Mouse (Mus musculus) heart, embryonic 16.5 days (tissue): ENCODE data around the gene Dtx2. TPM values are rescaled to one million over a fixed set of nuclear protein-coding genes. Genes with fewer than 3 reads are reported as not detected.

Experiments
- ATAC-seq: fragments of 200-750 bp; cut with Nextera tagmentation; replicated peaks from 2 replicates; pipeline ENCODE4 v1.8.0; 2017; ENCODE audit warnings: moderate number of reproducible peaks; ENCODE audit not compliant: insufficient read depth, low FRiP score; ENCODE audit errors: extremely low read depth
- H3K27ac ChIP-seq: fragments of 300-500 bp; sonication (generic); 2 replicates; pipeline ENCODE4 v1.5.1; 2014; ENCODE audit warnings: mild to moderate bottlenecking, low read length, control low read depth, moderate library complexity
- H3K27me3 ChIP-seq: fragments of 300-500 bp; sonication (generic); 2 replicates; pipeline ENCODE4 v1.6.1; 2014; ENCODE audit warnings: low read length, mixed read lengths; ENCODE audit not compliant: control insufficient read depth, insufficient read depth
- H3K36me3 ChIP-seq: fragments of 300-500 bp; sonication (generic); 2 replicates; pipeline ENCODE4 v1.6.1; 2014; ENCODE audit not compliant: control insufficient read depth, insufficient read depth
- H3K4me1 ChIP-seq: fragments of 300-500 bp; sonication (generic); 2 replicates; pipeline ENCODE4 v1.6.1; 2014; ENCODE audit warnings: low read length, mixed read lengths; ENCODE audit not compliant: control insufficient read depth, insufficient read depth
- H3K4me2 ChIP-seq: fragments of 300-500 bp; sonication (generic); 2 replicates; pipeline ENCODE4 v1.6.1; 2014; ENCODE audit warnings: low read depth, mild to moderate bottlenecking, control low read depth, low read length
- H3K4me3 ChIP-seq: fragments of 300-500 bp; sonication (generic); 2 replicates; pipeline ENCODE4 v1.5.1; 2014; ENCODE audit warnings: mild to moderate bottlenecking, control low read depth, low read length
- H3K9ac ChIP-seq: fragments of 300-500 bp; sonication (generic); 2 replicates; pipeline ENCODE4 v1.6.1; 2014; ENCODE audit warnings: low read length, control low read depth
- H3K9me3 ChIP-seq: fragments of 300-500 bp; sonication (generic); replicated peaks from 2 replicates; pipeline ENCODE4 v1.6.1; 2016; ENCODE audit warnings: low read length; ENCODE audit not compliant: control insufficient read depth
- WGBS: fragments of 180-500 bp; shearing (Covaris S2); extraction: QIAGEN DNeasy Blood & Tissue Kit; methylation state at CpG from one replicate; pipeline ENCODE4 v1.1.7; 2014; 5-methylcytosine and 5-hydroxymethylcytosine counted together
- polyA plus RNA-seq: library from polyadenylated mRNA; unstranded; fragments of >200 nt; fragmentation: Nextera tagmentation; extraction: Ambion mirVana; gene quantifications from 2 replicates; pipeline ENCODE4 v1.2.1, GENCODE M21; 2015

Dtx2 gene
- polyA plus RNA-seq, 1 experiment from 2014 or later, result 22.5 TPM

DNA sequence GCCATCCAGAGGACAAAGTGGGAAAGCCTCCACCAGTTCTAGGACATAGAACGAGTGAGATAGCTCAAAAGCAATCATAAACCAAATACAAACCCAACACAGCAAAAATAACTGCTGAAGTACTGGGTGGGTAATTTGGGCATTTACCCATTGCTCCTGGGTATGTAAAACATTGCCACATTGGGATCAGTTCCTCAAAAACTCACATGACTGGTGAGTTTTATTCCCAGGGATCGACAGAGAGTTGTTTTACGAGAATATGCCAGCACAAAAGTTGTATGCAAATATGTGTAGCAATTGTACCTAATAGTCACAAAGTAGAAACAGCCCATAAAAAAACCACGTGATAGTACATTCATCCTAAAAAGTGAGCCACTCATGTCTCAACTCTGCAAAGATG, 40.3 kb downstream of the Dtx2 start:
- no peak overlapping the region for H3K9ac ChIP-seq
- H3K27me3 ChIP-seq, result no peaks in the 10 kb centered on the region
- no peak overlapping the region for H3K27ac ChIP-seq
- no peaks in the 10 kb centered on the region for H3K4me1 ChIP-seq
- peaks cover 17% of the 10 kb centered on the region for H3K36me3 ChIP-seq
- H3K4me2 ChIP-seq, result no peak overlapping the region
- H3K9me3 ChIP-seq, result no peaks in the 10 kb centered on the region
- no peak overlapping the region for H3K4me3 ChIP-seq
- ATAC-seq, result no peak
- 75% methylated on average over 4 of the region's 4 CpGs for WGBS

DNA sequence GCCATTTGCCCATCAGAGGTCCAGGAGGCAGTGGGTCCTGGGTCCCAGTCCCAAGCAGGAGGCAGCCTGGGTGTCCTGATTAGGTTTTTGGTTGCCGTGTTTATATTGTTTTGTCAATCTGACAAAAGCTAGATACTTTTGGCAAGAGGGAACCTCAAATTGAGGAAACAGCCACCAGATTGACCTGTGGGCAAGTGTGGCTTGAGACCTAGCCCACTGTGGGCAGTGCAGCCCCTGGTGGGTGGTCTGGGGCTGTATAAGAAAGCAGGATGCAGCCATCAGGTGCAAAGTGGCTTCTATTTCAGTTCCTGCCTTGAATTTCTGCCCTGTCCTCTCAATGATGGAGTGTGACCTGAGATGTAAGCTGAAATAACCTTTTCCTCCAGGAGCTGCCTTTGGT, 40.7 kb downstream of the Dtx2 start:
- H3K4me3 ChIP-seq, result no peak overlapping the region
- no peaks in the 10 kb centered on the region for H3K27me3 ChIP-seq
- H3K9me3 ChIP-seq, result no peaks in the 10 kb centered on the region
- no peaks in the 10 kb centered on the region for H3K4me1 ChIP-seq
- H3K4me2 ChIP-seq, result no peak overlapping the region
- no peak for ATAC-seq
- H3K9ac ChIP-seq, result no peak overlapping the region
- H3K36me3 ChIP-seq, result peaks cover 17% of the 10 kb centered on the region
- WGBS, result 80% methylated on average over 1 of the region's 1 CpGs
- no peak overlapping the region for H3K27ac ChIP-seq

DNA sequence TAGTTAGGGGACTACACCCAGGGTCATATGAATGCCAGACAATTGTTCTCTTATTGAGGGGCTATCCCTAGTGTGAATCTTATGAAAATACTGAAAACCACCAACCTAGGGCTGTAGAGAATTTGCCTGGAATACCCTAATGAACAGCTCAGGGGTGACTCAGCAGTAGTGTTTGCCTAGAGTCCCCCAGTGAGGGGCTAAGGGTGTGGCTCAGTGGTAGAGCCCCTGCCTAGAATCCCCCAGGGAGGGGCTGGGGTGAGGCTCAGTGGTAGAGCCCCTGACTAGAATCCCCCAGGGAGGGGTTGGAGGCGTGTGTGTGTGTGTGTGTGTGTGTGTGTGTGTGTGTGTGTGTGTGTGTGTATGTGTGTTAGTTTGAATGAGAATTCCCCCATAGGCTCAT, 42.1 kb downstream of the Dtx2 start:
- no peak overlapping the region for H3K4me3 ChIP-seq
- H3K27ac ChIP-seq, result no peak overlapping the region
- no peak for ATAC-seq
- H3K36me3 ChIP-seq, result peaks cover 9% of the 10 kb centered on the region; the same call in 1 of the 2 replicates
- no peak overlapping the region for H3K9ac ChIP-seq
- no peaks in the 10 kb centered on the region for H3K9me3 ChIP-seq
- no peaks in the 10 kb centered on the region for H3K27me3 ChIP-seq
- WGBS, result 100% methylated on average over 1 of the region's 1 CpGs
- H3K4me2 ChIP-seq, result no peak overlapping the region
- H3K4me1 ChIP-seq, result no peaks in the 10 kb centered on the region

DNA sequence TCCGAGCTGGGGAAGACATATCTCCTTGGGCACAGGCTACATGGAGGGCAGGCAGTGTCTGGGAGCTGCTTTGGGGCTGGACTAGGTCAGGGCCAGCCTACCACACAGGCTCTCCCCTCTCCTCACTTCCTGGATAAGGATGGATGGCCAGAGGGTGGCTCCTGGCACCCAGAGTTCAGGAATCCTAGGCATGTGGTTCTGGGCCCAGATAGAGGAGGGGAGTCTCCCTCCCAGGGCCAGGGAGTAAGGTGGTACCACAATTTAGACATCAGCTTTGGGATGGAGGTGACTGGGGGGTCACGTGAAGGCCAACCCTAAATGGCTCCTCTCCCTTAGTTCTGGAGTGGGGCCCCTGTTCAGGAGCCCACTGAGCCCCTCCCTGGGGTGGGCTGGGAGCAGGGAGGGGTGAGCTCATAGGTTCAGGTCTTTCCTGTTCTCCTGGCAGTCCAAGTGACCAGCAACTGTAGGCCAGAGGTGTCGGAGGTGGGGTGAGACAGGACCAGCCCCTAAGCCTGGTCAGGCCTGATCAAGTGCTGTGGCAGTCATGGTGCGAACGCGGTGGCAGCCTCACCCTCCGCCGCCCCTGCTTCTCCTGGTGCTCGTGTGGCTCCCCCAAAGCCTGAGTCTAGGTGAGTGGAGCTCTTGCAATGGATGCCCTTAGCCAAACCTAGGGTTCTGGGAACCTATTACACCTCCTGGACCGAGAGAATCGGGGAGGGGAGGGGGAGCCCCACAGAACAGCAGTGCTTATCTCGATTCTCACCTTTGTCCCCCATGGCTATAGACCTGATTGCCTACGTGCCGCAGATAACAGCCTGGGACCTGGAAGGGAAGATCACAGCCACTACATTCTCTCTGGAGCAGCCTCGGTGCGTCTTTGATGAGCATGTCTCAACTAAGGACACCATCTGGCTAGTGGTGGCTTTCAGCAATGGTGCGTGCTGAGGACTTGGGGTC, 43.9 kb downstream of the Dtx2 start, which contains the start of gene Upk3b:
Gene Upk3b (plus strand): TSS at position 239 of the 957 bp plus-strand sequence.
- no peak within 1 kb of the TSS for H3K4me2 ChIP-seq
- H3K4me3 ChIP-seq, result no peak within 1 kb of the TSS
- H3K4me1 ChIP-seq, result no peaks in the 10 kb centered on the region
- no peaks in the 10 kb centered on the region for H3K36me3 ChIP-seq
- no peaks in the 10 kb centered on the region for H3K9me3 ChIP-seq
- WGBS, result 45% methylated on average over 17 of the region's 17 CpGs
- no peak within 1 kb of the TSS for H3K9ac ChIP-seq
- H3K27me3 ChIP-seq, result no peaks in the 10 kb centered on the region
- no peak within 1 kb of the TSS for H3K27ac ChIP-seq
- ATAC-seq, result peak; percentile 47

DNA sequence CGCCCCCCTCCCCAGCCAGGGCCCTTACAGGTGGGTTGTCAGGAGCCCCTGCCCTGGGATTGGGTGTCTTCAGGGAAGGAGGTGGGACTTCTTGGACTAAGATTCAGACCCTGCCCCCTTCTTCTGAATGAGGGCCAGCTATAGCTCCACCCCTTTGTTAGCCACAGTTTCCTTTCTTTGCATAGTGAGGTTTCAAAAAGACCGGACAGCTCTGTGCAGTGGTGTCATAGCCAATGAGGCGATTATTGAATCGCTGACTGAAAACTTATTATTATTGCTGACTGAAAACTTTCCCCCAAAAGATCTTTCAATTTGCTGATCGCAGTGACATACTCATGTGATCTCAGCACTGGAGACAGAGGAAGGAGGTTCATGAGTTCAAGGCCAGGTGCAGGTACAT, 45.6 kb downstream of the Dtx2 start:
- ATAC-seq, result no peak
- Histone ChIP-seq H3K36me3 (no peaks in the 10 kb centered on the region), H3K4me3 (no peak overlapping the region)

DNA sequence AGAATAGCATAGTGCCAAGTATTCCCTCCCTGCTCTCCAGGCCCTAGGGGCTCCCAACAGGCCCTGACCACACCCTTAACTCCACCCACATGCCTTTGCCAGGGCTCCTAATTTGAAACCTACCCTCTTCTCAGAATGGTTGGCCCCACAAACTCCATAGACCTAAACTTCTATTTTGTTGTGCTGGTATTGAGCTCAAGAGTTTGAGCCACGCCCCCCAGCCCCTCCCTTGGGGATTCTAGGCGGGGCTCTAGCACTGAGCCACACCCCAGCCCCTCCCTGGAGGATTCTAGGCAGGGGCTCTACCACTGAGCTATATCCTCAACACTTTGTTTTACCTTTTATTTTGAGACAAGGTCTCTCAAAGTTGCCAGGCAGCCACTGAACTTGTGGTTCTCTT, 46.7 kb downstream of the Dtx2 start:
- 45% methylated on average over 2 of the region's 2 CpGs for WGBS
- Histone ChIP-seq H3K36me3 (no peaks in the 10 kb centered on the region), H3K27ac (no peak overlapping the region), H3K4me1 (no peaks in the 10 kb centered on the region), H3K27me3 (no peaks in the 10 kb centered on the region), H3K4me2 (no peak overlapping the region), H3K4me3 (no peak overlapping the region), H3K9me3 (no peaks in the 10 kb centered on the region), H3K9ac (no peak overlapping the region)
- no peak for ATAC-seq

More for the DNA sequence above, 45.6 kb downstream of the Dtx2 start:
- Histone ChIP-seq H3K27ac (no peak overlapping the region), H3K4me1 (no peaks in the 10 kb centered on the region), H3K27me3 (no peaks in the 10 kb centered on the region), H3K9ac (no peak overlapping the region), H3K9me3 (no peaks in the 10 kb centered on the region), H3K4me2 (no peak overlapping the region)
- 37% methylated on average over 5 of the region's 5 CpGs for WGBS

DNA sequence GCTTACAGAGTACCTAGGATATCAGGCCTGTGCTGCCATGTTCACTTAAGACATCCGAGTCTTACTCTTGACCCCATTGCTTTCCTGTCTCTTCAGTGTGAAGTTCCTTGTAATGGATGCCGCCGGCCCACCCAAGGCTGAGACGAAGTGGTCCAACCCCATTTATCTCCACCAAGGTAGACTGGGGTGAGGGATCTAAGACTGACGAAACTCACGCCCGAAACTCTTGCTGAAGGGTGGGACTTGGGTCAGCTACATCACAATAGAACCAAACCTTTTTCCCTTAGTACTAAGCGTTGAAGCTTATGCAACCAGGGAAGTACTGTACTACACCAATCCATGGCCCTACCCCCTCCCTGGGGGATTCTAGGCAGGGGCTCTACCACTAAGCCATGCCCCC, 47.1 kb downstream of the Dtx2 start:
- Histone ChIP-seq H3K4me2 (no peak overlapping the region), H3K27ac (no peak overlapping the region), H3K9me3 (no peaks in the 10 kb centered on the region), H3K4me3 (no peak overlapping the region), H3K9ac (no peak overlapping the region), H3K36me3 (no peaks in the 10 kb centered on the region), H3K4me1 (no peaks in the 10 kb centered on the region), H3K27me3 (no peaks in the 10 kb centered on the region)
- no peak for ATAC-seq
- 95% methylated on average over 8 of the region's 8 CpGs for WGBS

DNA sequence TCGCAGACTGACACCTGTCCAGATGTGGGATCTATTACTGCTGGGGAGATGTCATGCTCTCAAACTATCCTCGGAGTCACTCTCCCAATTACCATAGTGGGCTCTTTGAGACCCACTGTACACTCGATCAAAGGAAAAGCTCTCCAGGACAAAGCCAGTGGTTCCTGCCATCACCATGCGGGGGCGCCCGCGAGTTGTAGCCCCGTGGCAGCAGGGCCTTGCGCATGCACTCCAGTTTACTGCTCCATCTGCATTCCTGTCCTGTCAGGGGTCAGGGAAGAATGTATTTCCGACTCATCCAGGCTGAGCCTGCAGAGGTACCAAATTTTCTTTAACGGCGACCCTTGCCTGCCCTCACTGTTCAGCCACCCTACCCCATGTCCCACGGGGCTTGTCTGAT, 50.3 kb downstream of the Dtx2 start:
- Histone ChIP-seq H3K9me3 (no peaks in the 10 kb centered on the region), H3K4me1 (no peaks in the 10 kb centered on the region), H3K27ac (no peak overlapping the region), H3K4me2 (no peak overlapping the region), H3K4me3 (no peak overlapping the region), H3K9ac (no peak overlapping the region), H3K27me3 (no peaks in the 10 kb centered on the region), H3K36me3 (no peaks in the 10 kb centered on the region)
- no peak for ATAC-seq
- WGBS, result 69% methylated on average over 13 of the region's 13 CpGs

DNA sequence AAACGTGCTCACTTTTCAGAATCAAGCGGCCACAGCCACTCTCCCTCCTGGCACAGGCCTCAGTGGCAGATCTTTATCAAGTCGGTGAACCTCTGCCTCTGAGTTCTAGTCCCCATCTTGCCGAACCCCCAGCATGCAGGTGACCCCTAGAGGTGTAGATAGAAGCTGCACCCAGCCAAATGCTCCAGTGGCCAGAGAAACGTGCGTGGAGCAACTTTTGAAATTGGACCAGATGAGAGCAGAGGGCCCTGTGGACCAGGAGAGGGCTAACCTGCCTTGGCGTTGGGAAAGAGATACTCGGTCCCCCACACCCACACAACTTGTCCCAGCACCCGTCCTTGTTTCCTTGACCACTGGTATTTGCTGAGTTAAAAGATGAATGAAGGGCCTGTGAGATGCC, 50.8 kb downstream of the Dtx2 start:
- H3K27me3 ChIP-seq, result no peaks in the 10 kb centered on the region
- no peaks in the 10 kb centered on the region for H3K4me1 ChIP-seq
- 37% methylated on average over 9 of the region's 9 CpGs for WGBS
- ATAC-seq, result no peak
- H3K9ac ChIP-seq, result no peak overlapping the region
- no peaks in the 10 kb centered on the region for H3K36me3 ChIP-seq
- no peak overlapping the region for H3K27ac ChIP-seq
- H3K4me2 ChIP-seq, result no peak overlapping the region
- H3K4me3 ChIP-seq, result no peak overlapping the region
- H3K9me3 ChIP-seq, result no peaks in the 10 kb centered on the region
